Mouse (Mus musculus) lung, embryonic 16.5 days (tissue): ENCODE measurements around the gene Ccl9. TPM values are rescaled to one million over a fixed set of nuclear protein-coding genes. Genes with fewer than 3 reads are reported as not detected.
"Not testable (repeated sequence)": the region's sequence is repeated elsewhere in the genome, so short reads cannot be mapped to it uniquely, and the experiment has no call there.

Experiments used
- ATAC-seq: fragments of 200-750 bp; cut with Nextera tagmentation; 2 replicates; pipeline ENCODE4 v1.8.0; 2017; ENCODE audit warnings: low read depth, mild to moderate bottlenecking, moderate library complexity
- H3K27ac ChIP-seq: fragments of 300-500 bp; sonication (generic); 2 replicates; pipeline ENCODE4 v1.5.1; 2014; ENCODE audit warnings: mild to moderate bottlenecking, control low read depth, low read length
- H3K27me3 ChIP-seq: fragments of 300-500 bp; sonication (generic); 2 replicates; pipeline ENCODE4 v1.6.1; 2014; ENCODE audit warnings: low read depth, low read length, mixed read lengths; ENCODE audit not compliant: control insufficient read depth, insufficient read depth
- H3K36me3 ChIP-seq: fragments of 300-500 bp; sonication (generic); 2 replicates; pipeline ENCODE4 v1.6.1; 2014; ENCODE audit warnings: low read length; ENCODE audit not compliant: control insufficient read depth, insufficient read depth
- H3K4me1 ChIP-seq: fragments of 300-500 bp; sonication (generic); replicated peaks from 2 replicates; pipeline ENCODE4 v1.6.1; 2014; ENCODE audit warnings: low read length, mixed read lengths; ENCODE audit not compliant: control insufficient read depth, insufficient read depth
- H3K4me2 ChIP-seq: fragments of 300-500 bp; sonication (generic); 2 replicates; pipeline ENCODE4 v1.6.1; 2014; ENCODE audit warnings: low read depth, low read length, control low read depth
- H3K4me3 ChIP-seq: fragments of 300-500 bp; sonication (generic); 2 replicates; pipeline ENCODE4 v1.5.1; 2014; ENCODE audit warnings: mild to moderate bottlenecking, low read length, control low read depth
- H3K9ac ChIP-seq: fragments of 300-500 bp; sonication (generic); 2 replicates; pipeline ENCODE4 v1.6.1; 2014; ENCODE audit warnings: low read length, control low read depth
- H3K9me3 ChIP-seq: fragments of 300-500 bp; sonication (generic); 2 replicates; pipeline ENCODE4 v1.6.1; 2016; ENCODE audit warnings: low read length; ENCODE audit not compliant: control insufficient read depth
- WGBS: fragments of 180-500 bp; shearing (Covaris S2); extraction: QIAGEN DNeasy Blood & Tissue Kit; methylation state at CpG from one replicate; pipeline ENCODE4 v1.1.7; 2014; 5-methylcytosine and 5-hydroxymethylcytosine counted together
- polyA plus RNA-seq: library from polyadenylated mRNA; unstranded; fragments of >200 nt; fragmentation: Nextera tagmentation; extraction: Ambion mirVana; gene quantifications from 2 replicates; pipeline ENCODE4 v1.2.1, GENCODE M21; 2015

Ccl9 gene
- polyA plus RNA-seq, 1 experiment from 2014 or later: 5.1 TPM

- Histone ChIP-seq H3K27ac (no peak overlapping the region), H3K9ac (no peak overlapping the region), H3K9me3 (no peaks in the 10 kb centered on the region), H3K4me2 (no peak overlapping the region), H3K4me3 (no peak overlapping the region), H3K36me3 (no peaks in the 10 kb centered on the region), H3K27me3 (no peaks in the 10 kb centered on the region), H3K4me1 (no peaks in the 10 kb centered on the region)
- 83% methylated on average over 5 of the region's 5 CpGs for WGBS
- ATAC-seq: no peak
Measured at GRCm38 (mm10) chr11:83551668-83552067, 26.8 kb downstream of the Ccl9 start.

GRCm38 (mm10) chr11:83551037-83551436, 27.4 kb downstream of the Ccl9 start:
- H3K9ac ChIP-seq, H3K4me1 ChIP-seq, H3K9me3 ChIP-seq, H3K4me3 ChIP-seq, ATAC-seq, H3K4me2 ChIP-seq, H3K36me3 ChIP-seq, H3K27ac ChIP-seq, H3K27me3 ChIP-seq: not testable (repeated sequence)
- WGBS: 75% methylated on average over 7 of the region's 7 CpGs

- H3K4me2 ChIP-seq: no peak overlapping the region
- no peaks in the 10 kb centered on the region for H3K36me3 ChIP-seq
- H3K4me1 ChIP-seq: no peaks in the 10 kb centered on the region
- H3K27ac ChIP-seq: no peak overlapping the region
- H3K9me3 ChIP-seq: no peaks in the 10 kb centered on the region
- no peak overlapping the region for H3K4me3 ChIP-seq
- H3K9ac ChIP-seq: no peak overlapping the region
- H3K27me3 ChIP-seq: no peaks in the 10 kb centered on the region
- no peak for ATAC-seq
- 84% methylated on average over 5 of the region's 5 CpGs for WGBS
Measured at GRCm38 (mm10) chr11:83550186-83550632, 28.2 kb downstream of the Ccl9 start.

- no peaks in the 10 kb centered on the region for H3K9me3 ChIP-seq
- H3K27me3 ChIP-seq: no peaks in the 10 kb centered on the region
- no peak for ATAC-seq
- H3K27ac ChIP-seq: no peak overlapping the region
- no peak overlapping the region for H3K9ac ChIP-seq
- 34% methylated on average over 3 of the region's 3 CpGs for WGBS
- H3K4me2 ChIP-seq: no peak overlapping the region
- H3K4me3 ChIP-seq: no peak overlapping the region
- no peaks in the 10 kb centered on the region for H3K4me1 ChIP-seq
- H3K36me3 ChIP-seq: no peaks in the 10 kb centered on the region
Measured at GRCm38 (mm10) chr11:83544214-83544613, 34.2 kb downstream of the Ccl9 start.

- no peak overlapping the region for H3K27ac ChIP-seq
- H3K4me1 ChIP-seq: no peaks in the 10 kb centered on the region
- H3K27me3 ChIP-seq: no peaks in the 10 kb centered on the region
- ATAC-seq: no peak
- no peaks in the 10 kb centered on the region for H3K9me3 ChIP-seq
- no peaks in the 10 kb centered on the region for H3K36me3 ChIP-seq
- WGBS: 92% methylated on average over 3 of the region's 3 CpGs
- no peak overlapping the region for H3K9ac ChIP-seq
- no peak overlapping the region for H3K4me3 ChIP-seq
- H3K4me2 ChIP-seq: no peak overlapping the region
Measured at GRCm38 (mm10) chr11:83541415-83541814, 37.0 kb downstream of the Ccl9 start.

- Histone ChIP-seq H3K4me2 (no peak overlapping the region), H3K27ac (no peak overlapping the region), H3K27me3 (no peaks in the 10 kb centered on the region), H3K4me3 (no peak overlapping the region), H3K9ac (no peak overlapping the region), H3K4me1 (no peaks in the 10 kb centered on the region), H3K9me3 (no peaks in the 10 kb centered on the region), H3K36me3 (no peaks in the 10 kb centered on the region)
- ATAC-seq: no peak
- WGBS: 75% methylated on average over 2 of the region's 2 CpGs
Measured at GRCm38 (mm10) chr11:83540931-83541330, 37.5 kb downstream of the Ccl9 start.

GRCm38 (mm10) chr11:83538705-83539314, 39.6 kb downstream of the Ccl9 start:
- H3K36me3 ChIP-seq: no peaks in the 10 kb centered on the region
- H3K4me1 ChIP-seq: peaks cover 9% of the 10 kb centered on the region
- ATAC-seq: no peak
- WGBS: 65% methylated on average over 3 of the region's 3 CpGs
- H3K4me3 ChIP-seq: no peak overlapping the region
- no peaks in the 10 kb centered on the region for H3K9me3 ChIP-seq
- no peak overlapping the region for H3K27ac ChIP-seq
- no peaks in the 10 kb centered on the region for H3K27me3 ChIP-seq
- H3K9ac ChIP-seq: no peak overlapping the region
- H3K4me2 ChIP-seq: no peak overlapping the region

GRCm38 (mm10) chr11:83536831-83537230, 41.6 kb downstream of the Ccl9 start:
- Histone ChIP-seq H3K9me3 (no peaks in the 10 kb centered on the region), H3K27ac (no peak overlapping the region), H3K36me3 (no peaks in the 10 kb centered on the region), H3K4me3 (no peak overlapping the region), H3K4me1 (peaks cover 9% of the 10 kb centered on the region), H3K4me2 (no peak overlapping the region), H3K9ac (no peak overlapping the region), H3K27me3 (no peaks in the 10 kb centered on the region)
- ATAC-seq: no peak
- 55% methylated on average over 3 of the region's 3 CpGs for WGBS

GRCm38 (mm10) chr11:83534609-83535423, 43.6 kb downstream of the Ccl9 start:
- 22% methylated on average over 13 of the region's 13 CpGs for WGBS
- H3K27ac ChIP-seq: no peak overlapping the region

More at GRCm38 (mm10) chr11:83534609-83535423, 43.6 kb downstream of the Ccl9 start:
- Histone ChIP-seq H3K4me3 (peak overlapping the region; percentile 20), H3K9ac (no peak overlapping the region), H3K36me3 (no peaks in the 10 kb centered on the region), H3K27me3 (no peaks in the 10 kb centered on the region), H3K4me1 (peaks cover 9% of the 10 kb centered on the region), H3K4me2 (peak overlapping the region; percentile 37), H3K9me3 (no peaks in the 10 kb centered on the region)
- ATAC-seq: peak; percentile 91
